Mouse (Mus musculus) mesoderm, embryonic 11.5 days (tissue): Measurements from ENCODE around the gene Trio.

ENCODE experiments used
- DNase-seq: peaks from one replicate; pipeline ENCODE4 v3.0.0-alpha.2; 2012; ENCODE audit warnings: low read depth, low spot score

Trio gene

DNA sequence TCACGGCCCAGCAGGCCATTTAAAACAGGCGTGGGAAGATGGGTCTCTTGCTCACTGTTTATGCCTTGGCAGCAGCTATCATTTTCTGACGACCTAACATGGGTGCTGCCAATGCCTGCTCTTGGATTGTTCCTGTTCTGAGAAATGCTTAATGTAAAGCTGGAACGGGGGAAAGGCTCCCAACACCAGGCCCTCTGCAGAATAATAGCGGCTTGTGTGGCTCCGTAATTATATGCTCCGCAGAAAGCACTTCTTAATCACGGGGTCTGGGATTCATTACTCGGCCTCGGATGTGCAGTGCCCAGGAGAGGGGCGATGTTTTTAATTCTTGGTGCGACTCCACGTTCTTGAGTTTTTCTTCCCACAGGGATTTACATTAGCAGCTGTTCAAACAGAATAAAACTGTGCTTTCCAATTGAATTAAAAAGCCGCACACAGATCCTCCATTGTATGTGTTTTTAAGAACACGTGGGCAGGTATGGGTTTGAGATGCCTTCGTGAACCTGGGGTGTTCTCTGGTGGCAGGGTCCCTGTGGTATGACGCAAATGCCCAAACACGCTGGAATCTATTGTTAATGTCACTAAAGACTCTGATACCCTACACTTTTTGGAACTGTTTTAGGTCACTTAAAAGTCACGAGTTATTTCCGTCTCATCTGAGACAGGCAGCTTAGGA is 228.0 kb downstream of the Trio start:
- no peak for DNase-seq

DNA sequence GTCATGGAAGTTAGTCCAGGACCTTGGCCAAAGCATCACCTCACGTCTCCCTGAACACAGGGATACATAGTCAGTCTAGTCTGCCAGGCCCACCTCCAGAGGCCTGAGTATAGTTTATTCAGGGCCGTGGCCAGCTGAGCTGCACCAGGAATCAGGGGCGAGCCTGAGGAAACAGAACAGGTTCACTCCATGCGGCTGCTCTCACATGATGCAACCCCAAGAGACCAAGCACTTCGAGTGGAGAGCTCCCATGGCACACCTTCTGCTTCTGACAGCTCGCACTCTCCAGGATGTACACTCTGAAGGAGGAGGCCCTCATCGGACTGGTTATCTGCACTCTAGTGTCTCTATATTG is 228.8 kb downstream of the Trio start:
- no peak for DNase-seq

GRCm38 (mm10) chr15:27795942-27796867 is 229.4 kb downstream of the Trio start:
- DNase-seq: no peak

DNA sequence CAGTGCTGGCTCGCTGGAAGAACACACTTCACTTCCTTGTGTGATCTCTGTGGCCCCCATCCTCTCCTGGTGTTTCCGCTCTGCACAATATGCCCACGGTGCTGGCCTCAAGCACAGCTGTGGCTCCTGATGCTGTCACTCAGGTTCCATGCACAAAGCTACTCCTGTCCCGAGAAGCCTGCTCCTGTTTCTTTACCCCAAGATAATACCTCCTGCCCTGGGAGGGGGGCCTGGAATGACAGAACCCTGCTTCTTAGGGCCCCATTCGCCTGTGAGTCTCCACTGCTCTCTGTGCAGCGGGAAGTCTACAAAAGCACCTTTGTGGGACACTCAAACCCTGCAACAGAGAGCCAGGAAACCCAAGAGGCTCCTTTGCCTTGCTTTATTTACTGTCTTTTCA is 232.4 kb downstream of the Trio start:
- no peak for DNase-seq

DNA sequence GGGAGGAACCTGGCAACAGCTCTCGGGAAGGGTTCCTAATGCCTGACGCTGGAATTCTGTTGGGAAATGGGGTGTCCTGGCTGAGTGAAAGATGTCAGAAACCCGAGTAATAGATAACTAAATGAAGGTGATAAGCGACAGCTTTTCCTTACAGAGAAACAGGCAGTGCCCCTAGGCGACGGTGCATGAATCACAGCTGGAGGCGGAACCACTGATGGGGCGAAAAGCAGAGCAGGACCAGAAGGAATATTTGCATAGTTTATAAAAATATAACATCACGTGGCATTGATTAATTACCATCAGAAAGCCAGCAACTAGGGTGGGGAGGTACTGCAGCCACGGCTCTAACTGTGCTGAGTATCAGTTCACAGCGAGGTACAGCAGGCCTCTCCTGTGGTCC is 233.2 kb downstream of the Trio start:
- DNase-seq: no peak

GRCm38 (mm10) chr15:27791141-27791540 is 234.5 kb downstream of the Trio start:
- no peak for DNase-seq

DNA sequence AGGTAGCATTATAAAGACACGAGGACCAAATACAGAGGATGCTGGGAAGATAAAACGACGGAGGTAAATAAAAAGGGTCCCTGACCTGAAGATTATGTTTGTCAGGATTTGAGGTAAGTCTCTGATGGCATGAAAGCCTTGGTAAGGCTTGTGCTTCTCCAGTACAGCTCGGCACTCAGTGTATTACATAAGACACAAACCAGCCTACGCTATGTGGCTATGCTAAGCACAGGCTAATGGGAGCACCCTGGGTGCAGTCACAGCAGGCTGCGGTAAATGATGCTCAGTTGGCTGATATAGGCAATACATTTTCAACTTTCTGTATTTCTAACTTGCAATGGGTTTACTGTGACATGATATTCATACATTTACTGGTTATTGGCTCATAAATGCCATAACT is 234.9 kb downstream of the Trio start:
- no peak for DNase-seq

- DNase-seq: no peak
Measured at GRCm38 (mm10) chr15:27789325-27789724, 236.3 kb downstream of the Trio start.

GRCm38 (mm10) chr15:27788122-27788759 is 237.4 kb downstream of the Trio start:
- DNase-seq: peak; percentile 79

- no peak for DNase-seq
Measured at GRCm38 (mm10) chr15:27787151-27787550, 238.5 kb downstream of the Trio start.

DNA sequence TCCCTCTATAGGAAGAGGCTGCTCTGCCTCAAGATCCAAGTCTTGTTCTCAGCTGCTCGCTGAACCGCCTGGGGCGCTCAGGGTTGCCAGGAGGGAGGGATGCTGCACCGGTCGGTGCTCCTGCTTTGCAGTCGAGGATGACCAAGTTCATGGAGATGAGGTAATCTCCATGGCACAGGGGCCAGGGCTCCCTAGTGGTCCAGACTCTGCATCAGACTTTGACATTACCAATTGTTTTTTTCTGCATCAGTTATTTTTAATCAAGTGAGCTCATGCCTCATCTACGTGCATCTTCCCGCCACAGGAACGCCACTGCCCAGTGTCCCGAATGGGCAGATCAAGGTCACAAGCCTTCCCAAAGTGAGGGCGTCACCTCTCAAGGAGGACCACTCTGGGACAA is 239.2 kb downstream of the Trio start:
- no peak for DNase-seq

- no peak for DNase-seq
Measured at GRCm38 (mm10) chr15:27785280-27786001, 240.2 kb downstream of the Trio start.

DNA sequence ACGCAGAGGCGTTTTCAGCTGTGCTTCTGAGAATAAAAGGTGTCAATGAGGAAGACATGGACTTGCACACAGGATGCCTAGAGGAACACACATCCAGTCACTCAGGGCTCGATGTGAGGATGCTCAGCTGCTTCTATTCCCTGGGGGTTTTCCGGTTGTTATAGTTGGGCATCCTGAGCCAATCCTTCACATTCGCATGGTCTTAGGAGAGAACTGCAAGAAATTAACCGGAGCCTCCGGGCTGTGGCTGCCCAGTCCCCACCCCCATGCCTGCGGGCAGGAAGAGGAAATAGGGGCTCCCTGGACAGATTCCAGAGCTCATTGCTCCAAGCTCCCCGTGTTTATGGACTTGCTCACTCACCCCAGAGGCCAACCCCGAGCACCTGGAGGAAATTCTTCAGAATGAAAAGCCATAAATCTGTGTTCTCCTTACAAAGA is 241.5 kb downstream of the Trio start:
- peak; percentile 75 for DNase-seq

DNA sequence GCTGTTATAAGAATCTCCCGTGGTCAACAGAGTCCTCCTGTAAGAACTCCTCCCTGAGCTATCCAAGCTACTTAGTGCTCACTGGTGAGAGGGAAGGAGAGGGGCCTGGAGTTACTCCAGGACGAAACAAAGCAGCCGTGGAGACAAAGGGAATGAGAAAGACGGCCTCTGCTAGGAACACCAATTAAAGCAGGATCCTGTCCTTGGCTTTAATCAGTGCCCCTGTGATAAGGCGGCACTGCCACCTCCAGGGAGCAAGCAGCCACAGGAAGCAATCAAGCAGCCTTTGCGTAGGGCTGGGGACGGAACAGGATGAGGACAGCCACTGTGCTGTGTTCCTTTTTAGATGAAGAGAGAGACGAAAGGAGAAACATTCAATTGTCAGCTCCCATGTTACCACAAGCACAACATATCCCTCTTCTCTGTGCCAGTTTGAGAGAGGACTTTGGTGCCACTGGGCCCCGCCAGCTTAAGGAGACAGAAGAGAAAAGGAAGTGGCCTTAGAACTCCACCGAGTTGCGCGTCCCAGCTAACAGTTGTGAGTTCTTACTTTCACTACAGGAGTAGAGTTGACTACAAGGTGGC is 242.0 kb downstream of the Trio start:
- DNase-seq: no peak

- no peak for DNase-seq
Measured at GRCm38 (mm10) chr15:27783092-27783491, 242.6 kb downstream of the Trio start.

DNA sequence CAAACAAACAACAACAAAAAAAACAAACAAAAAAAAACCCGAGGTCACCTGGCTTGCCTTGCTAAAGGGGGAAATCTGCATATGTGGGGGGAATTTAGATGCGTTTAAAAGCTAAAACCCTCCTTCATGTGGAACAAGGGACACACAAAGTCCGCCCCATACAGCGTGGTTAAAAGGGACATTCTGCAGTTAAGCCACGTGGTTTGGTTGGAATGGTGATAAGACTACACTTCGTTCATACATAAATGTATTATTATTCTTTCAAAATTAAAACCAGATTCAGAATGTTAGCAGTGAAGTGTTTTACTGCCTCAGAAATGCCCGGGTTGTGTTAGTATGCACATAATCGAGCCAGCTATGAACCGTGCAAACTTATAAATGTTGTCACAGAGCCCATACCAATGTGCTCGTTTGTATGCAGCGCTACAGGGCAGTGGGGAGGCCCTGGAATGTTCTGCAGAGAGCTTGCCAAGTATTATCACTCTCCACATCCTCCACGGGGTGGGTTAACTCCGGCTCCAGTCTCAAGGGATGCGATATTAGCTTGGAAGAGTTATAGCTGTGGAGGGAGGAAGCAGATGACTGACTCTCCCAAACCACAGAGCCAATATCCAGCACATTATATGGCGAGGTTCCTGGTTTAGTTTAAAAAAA is 243.1 kb downstream of the Trio start:
- no peak for DNase-seq

GRCm38 (mm10) chr15:27779827-27780226 is 245.8 kb downstream of the Trio start:
- peak; percentile 78 for DNase-seq

DNA sequence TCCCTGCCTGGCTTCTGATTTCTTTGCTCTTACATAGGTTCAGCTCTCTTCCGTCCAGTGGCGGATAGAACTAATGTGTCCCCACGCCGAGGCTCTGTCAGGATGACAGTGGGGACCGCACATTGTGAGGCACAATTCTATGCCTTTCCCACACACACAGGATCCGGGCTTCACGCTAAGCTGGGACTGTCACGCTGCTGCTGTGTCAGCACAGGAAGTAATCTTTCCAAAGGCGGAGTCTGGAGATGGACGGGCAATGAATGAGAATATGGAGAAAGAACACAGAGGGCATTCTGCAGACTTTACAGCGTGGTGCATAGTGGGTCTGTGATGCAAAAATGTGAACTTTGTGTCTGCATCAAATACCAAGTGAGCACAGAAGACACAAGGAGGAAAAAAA is 246.2 kb downstream of the Trio start:
- peak; percentile 71 for DNase-seq

DNA sequence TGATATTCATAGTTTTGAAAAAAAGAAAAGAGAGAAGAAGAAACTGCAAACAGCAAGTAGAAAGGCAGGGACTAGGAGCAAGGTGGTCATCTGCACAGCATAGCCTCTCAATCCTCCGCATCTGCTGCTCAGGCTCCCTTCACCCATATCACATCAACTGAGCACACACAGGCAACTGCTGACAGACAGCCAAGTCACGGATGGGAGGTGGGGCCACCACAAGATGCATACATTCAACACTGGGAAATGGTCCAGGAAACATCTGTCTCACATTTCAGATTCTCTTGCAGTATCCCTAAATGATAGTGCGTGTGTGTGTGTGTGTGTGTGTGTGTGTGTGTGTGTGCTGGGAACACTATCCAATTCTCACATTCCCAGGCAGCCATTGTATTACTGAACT is 247.4 kb downstream of the Trio start:
- no peak for DNase-seq

DNA sequence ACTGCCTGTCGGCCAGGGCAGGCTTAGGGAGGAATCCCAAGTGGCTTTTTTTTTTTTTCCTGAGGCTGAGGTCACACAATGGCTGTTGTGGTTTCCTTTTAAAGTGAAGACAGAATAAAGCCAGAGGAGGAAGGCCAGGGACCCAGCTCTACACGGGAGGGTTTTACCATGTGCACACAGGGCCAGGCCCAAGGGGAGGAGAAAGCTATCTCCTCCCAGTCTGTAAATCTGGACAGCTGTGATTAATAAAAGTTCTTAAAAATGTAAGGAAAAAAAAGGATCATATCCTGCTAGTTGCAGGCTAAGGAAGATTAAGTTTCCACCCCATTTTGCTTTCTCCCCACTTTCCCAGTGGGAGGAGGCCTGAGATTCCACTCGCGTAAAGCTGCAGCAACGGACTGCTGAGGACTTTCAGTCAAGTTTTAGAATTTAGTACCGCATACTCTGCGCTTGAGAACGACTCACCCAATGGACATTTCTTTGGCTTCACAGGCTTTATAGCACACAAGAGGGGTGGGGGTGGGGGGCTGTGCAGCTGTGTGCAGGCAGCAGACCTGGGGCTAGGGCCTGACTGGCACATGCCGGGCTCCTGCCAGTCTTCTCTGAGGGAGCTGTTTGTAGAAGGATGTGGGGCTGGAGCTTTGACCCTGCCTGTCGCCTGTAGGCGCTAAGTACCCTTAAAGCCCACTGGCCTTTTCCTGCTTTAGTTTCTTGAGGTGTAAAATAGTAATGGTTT is 248.0 kb downstream of the Trio start:
- DNase-seq: no peak
